Mouse (Mus musculus) limb, embryonic 13.5 days (tissue): ENCODE results near the gene Zfp809. TPM values are rescaled to one million over a fixed set of nuclear protein-coding genes. Genes with fewer than 3 reads are reported as not detected.
A peak's percentile ranks its signal among the peaks of the same experiment; 100 is the strongest.
"Not testable (repeated sequence)": the region's sequence is repeated elsewhere in the genome, so short reads cannot be mapped to it uniquely, and the experiment has no call there.

Experiments
- ATAC-seq: fragments of 200-750 bp; cut with Nextera tagmentation; 2 replicates; pipeline ENCODE4 v1.8.0; 2017; ENCODE audit warnings: low read depth, moderate number of reproducible peaks, moderate TSS enrichment; ENCODE audit not compliant: low FRiP score
- H3K27ac ChIP-seq: fragments of 300-500 bp; sonication (generic); 2 replicates; pipeline ENCODE4 v1.5.1; 2015; ENCODE audit warnings: inconsistent platforms, mild to moderate bottlenecking, moderate library complexity
- H3K27me3 ChIP-seq: fragments of 300-500 bp; sonication (generic); 2 replicates; pipeline ENCODE4 v1.6.1; 2015; ENCODE audit warnings: mild to moderate bottlenecking, inconsistent platforms
- H3K36me3 ChIP-seq: fragments of 300-500 bp; sonication (generic); 2 replicates; pipeline ENCODE4 v1.6.1; 2015; ENCODE audit warnings: inconsistent platforms, mild to moderate bottlenecking, moderate library complexity
- H3K4me1 ChIP-seq: fragments of 300-500 bp; sonication (generic); 2 replicates; pipeline ENCODE4 v1.6.1; 2015; ENCODE audit warnings: inconsistent platforms
- H3K4me2 ChIP-seq: fragments of 300-500 bp; sonication (generic); replicated peaks from 2 replicates; pipeline ENCODE4 v1.6.1; 2015; ENCODE audit warnings: inconsistent platforms, mild to moderate bottlenecking, moderate library complexity
- H3K4me3 ChIP-seq: fragments of 300-500 bp; sonication (generic); 2 replicates; pipeline ENCODE4 v1.5.1; 2015; ENCODE audit warnings: moderate library complexity, mild to moderate bottlenecking, inconsistent platforms
- H3K9ac ChIP-seq: fragments of 300-500 bp; sonication (generic); 2 replicates; pipeline ENCODE4 v1.6.1; 2015; ENCODE audit warnings: mild to moderate bottlenecking, inconsistent platforms
- H3K9me3 ChIP-seq: fragments of 300-500 bp; sonication (generic); 2 replicates; pipeline ENCODE4 v1.6.1; 2016; ENCODE audit warnings: inconsistent platforms
- WGBS: fragments of 180-500 bp; shearing (Covaris S2); methylation state at CpG from one replicate; pipeline ENCODE4 v1.1.7; 2015; 5-methylcytosine and 5-hydroxymethylcytosine counted together
- polyA plus RNA-seq: library from polyadenylated mRNA; unstranded; fragments of >200 nt; fragmentation: Nextera tagmentation; extraction: Ambion mirVana; gene quantifications from 2 replicates; pipeline ENCODE4 v1.2.1, GENCODE M21; 2015

Zfp809 gene
- 15.7 and 17.0 TPM in 2 replicates for polyA plus RNA-seq

- H3K27ac ChIP-seq = peak within 1 kb of the TSS; percentile 88
- WGBS = 1% methylated on average over 35 of the region's 35 CpGs
- peak within 1 kb of the TSS; percentile 77 for H3K4me2 ChIP-seq
- H3K36me3 ChIP-seq = no peaks in the 10 kb centered on the region
- peak within 1 kb of the TSS; percentile 79 for H3K9ac ChIP-seq
- H3K9me3 ChIP-seq = no peaks in the 10 kb centered on the region
- peaks cover 4% of the 10 kb centered on the region; the same call in 1 of the 2 replicates for H3K4me1 ChIP-seq
- peak; percentile 99 for ATAC-seq
- peak within 1 kb of the TSS; percentile 79 for H3K4me3 ChIP-seq
- H3K27me3 ChIP-seq = no peaks in the 10 kb centered on the region
These were observed at the start of gene Zfp809 for GRCm38 (mm10) chr9:22225581-22226388. Gene Zfp809, plus strand, starts transcription at chr9:22225714.

- Histone ChIP-seq H3K9me3 (peaks cover 13% of the 10 kb centered on the region), H3K27me3 (peaks cover 6% of the 10 kb centered on the region), H3K4me3 (peak within 1 kb of the TSS; percentile 48), H3K9ac (peak within 1 kb of the TSS; percentile 63), H3K36me3 (no peaks in the 10 kb centered on the region), H3K4me2 (peak within 1 kb of the TSS; percentile 73), H3K4me1 (no peaks in the 10 kb centered on the region), H3K27ac (no peak within 1 kb of the TSS)
- peak; percentile 83 for ATAC-seq
- whole genome bisulfite sequencing = 18% methylated on average over 42 of the region's 43 CpGs
These were observed 37.4 kb upstream of the Zfp809 start, which contains the start of gene Zfp872 for GRCm38 (mm10) chr9:22188025-22188611. Gene Zfp872, plus strand, starts transcription at chr9:22188090.

GRCm38 (mm10) chr9:22196412-22196811, 29.1 kb upstream of the Zfp809 start:
- 33% methylated on average over 5 of the region's 5 CpGs for WGBS
- H3K4me1 ChIP-seq = no peaks in the 10 kb centered on the region
- H3K4me2 ChIP-seq = no peak overlapping the region
- H3K27me3 ChIP-seq = no peaks in the 10 kb centered on the region
- H3K36me3 ChIP-seq = peaks cover 7% of the 10 kb centered on the region; the same call in 1 of the 2 replicates
- no peak overlapping the region for H3K27ac ChIP-seq
- H3K9me3 ChIP-seq = peaks cover 26% of the 10 kb centered on the region
- H3K9ac ChIP-seq = no peak overlapping the region
- H3K4me3 ChIP-seq = no peak overlapping the region
- ATAC-seq = no peak

GRCm38 (mm10) chr9:22213785-22214194, 11.7 kb upstream of the Zfp809 start:
- Histone ChIP-seq H3K27ac (no peak overlapping the region), H3K4me1 (no peaks in the 10 kb centered on the region), H3K27me3 (no peaks in the 10 kb centered on the region), H3K4me3 (no peak overlapping the region), H3K4me2 (no peak overlapping the region), H3K36me3 (no peaks in the 10 kb centered on the region), H3K9me3 (no peaks in the 10 kb centered on the region), H3K9ac (no peak overlapping the region)
- WGBS = 74% methylated on average over 2 of the region's 2 CpGs
- ATAC-seq = no peak

GRCm38 (mm10) chr9:22214549-22214948, 11.0 kb upstream of the Zfp809 start:
- H3K4me1 ChIP-seq = no peaks in the 10 kb centered on the region
- no peak overlapping the region for H3K9ac ChIP-seq
- H3K27ac ChIP-seq = no peak overlapping the region
- no peak for ATAC-seq
- no peak overlapping the region for H3K4me2 ChIP-seq
- H3K4me3 ChIP-seq = no peak overlapping the region
- 72% methylated on average over 2 of the region's 2 CpGs for WGBS
- H3K27me3 ChIP-seq = no peaks in the 10 kb centered on the region
- H3K36me3 ChIP-seq = no peaks in the 10 kb centered on the region
- no peaks in the 10 kb centered on the region for H3K9me3 ChIP-seq

- Histone ChIP-seq H3K4me3 (no peak overlapping the region), H3K27me3 (no peaks in the 10 kb centered on the region), H3K9me3 (no peaks in the 10 kb centered on the region), H3K9ac (no peak overlapping the region), H3K36me3 (no peaks in the 10 kb centered on the region), H3K4me2 (no peak overlapping the region), H3K4me1 (no peaks in the 10 kb centered on the region), H3K27ac (no peak overlapping the region)
- WGBS = 44% methylated on average over 3 of the region's 3 CpGs
- ATAC-seq = no peak
These were observed 8.8 kb upstream of the Zfp809 start for GRCm38 (mm10) chr9:22216705-22217104.

GRCm38 (mm10) chr9:22217858-22218493, 7.5 kb upstream of the Zfp809 start:
- ATAC-seq = no peak
- Histone ChIP-seq H3K9ac (no peak overlapping the region), H3K27ac (no peak overlapping the region), H3K4me3 (no peak overlapping the region), H3K4me2 (no peak overlapping the region), H3K4me1 (no peaks in the 10 kb centered on the region), H3K36me3 (no peaks in the 10 kb centered on the region), H3K27me3 (no peaks in the 10 kb centered on the region), H3K9me3 (no peaks in the 10 kb centered on the region)
- 45% methylated on average over 7 of the region's 8 CpGs for WGBS

GRCm38 (mm10) chr9:22224066-22224465, 1.4 kb upstream of the Zfp809 start:
- no peaks in the 10 kb centered on the region for H3K9me3 ChIP-seq
- no peak for ATAC-seq
- H3K4me3 ChIP-seq = no peak overlapping the region
- no peak overlapping the region for H3K4me2 ChIP-seq
- H3K27me3 ChIP-seq = no peaks in the 10 kb centered on the region
- 93% methylated on average over 4 of the region's 4 CpGs for WGBS
- no peak overlapping the region for H3K27ac ChIP-seq
- H3K9ac ChIP-seq = no peak overlapping the region
- no peaks in the 10 kb centered on the region for H3K36me3 ChIP-seq
- H3K4me1 ChIP-seq = peaks cover 4% of the 10 kb centered on the region; the same call in 1 of the 2 replicates

GRCm38 (mm10) chr9:22224536-22225503, 694 bp upstream of the Zfp809 start:
- H3K4me3 ChIP-seq = peak overlapping the region; percentile 79
- no peak overlapping the region; the same call in 1 of the 2 replicates for H3K27ac ChIP-seq
- H3K4me2 ChIP-seq = peak overlapping the region; percentile 77
- peaks cover 4% of the 10 kb centered on the region; the same call in 1 of the 2 replicates for H3K4me1 ChIP-seq
- H3K9me3 ChIP-seq = no peaks in the 10 kb centered on the region
- 25% methylated on average over 17 of the region's 17 CpGs for WGBS
- no peaks in the 10 kb centered on the region for H3K27me3 ChIP-seq
- H3K36me3 ChIP-seq = no peaks in the 10 kb centered on the region
- H3K9ac ChIP-seq = 0 out of 2 replicates have a peak overlapping the region, but pooled peaks have one; percentile 39
- peak; percentile 37 for ATAC-seq

GRCm38 (mm10) chr9:22226389-22226673, 817 bp downstream of the Zfp809 start:
- WGBS = 69% methylated on average over 7 of the region's 7 CpGs
- H3K27me3 ChIP-seq, H3K36me3 ChIP-seq, H3K27ac ChIP-seq, H3K4me1 ChIP-seq, H3K9me3 ChIP-seq, ATAC-seq: not testable (repeated sequence)
- H3K4me2 ChIP-seq = peak overlapping the region; percentile 77
- peak overlapping the region; percentile 79 for H3K9ac ChIP-seq
- H3K4me3 ChIP-seq = peak overlapping the region; percentile 79

- WGBS = 73% methylated on average over 15 of the region's 15 CpGs
- Histone ChIP-seq H3K4me3 (no peak overlapping the region; the same call in 1 of the 2 replicates), H3K9me3 (no peaks in the 10 kb centered on the region), H3K9ac (no peak overlapping the region), H3K4me1 (peaks cover 4% of the 10 kb centered on the region; the same call in 1 of the 2 replicates), H3K4me2 (no peak overlapping the region; the same call in 1 of the 2 replicates), H3K27me3 (no peaks in the 10 kb centered on the region), H3K27ac (no peak overlapping the region), H3K36me3 (no peaks in the 10 kb centered on the region)
- no peak for ATAC-seq
These were observed 1.3 kb downstream of the Zfp809 start for GRCm38 (mm10) chr9:22226846-22227245.
